Mouse (Mus musculus) intestine, embryonic 15.5 days (tissue): ENCODE results near the gene Msl2. TPM values are rescaled to one million over a fixed set of nuclear protein-coding genes. Genes with fewer than 3 reads are reported as not detected.

ENCODE experiments used
- ATAC-seq: fragments of 200-750 bp; cut with Nextera tagmentation; 2 replicates; pipeline ENCODE4 v1.8.0; 2017; ENCODE audit warnings: moderate TSS enrichment, moderate library complexity
- H3K27ac ChIP-seq: fragments of 300-500 bp; sonication (generic); 2 replicates; pipeline ENCODE4 v1.5.1; 2015; ENCODE audit warnings: mild to moderate bottlenecking, inconsistent platforms
- H3K27me3 ChIP-seq: fragments of 300-500 bp; sonication (generic); replicated peaks from 2 replicates; pipeline ENCODE4 v1.6.1; 2015; ENCODE audit warnings: inconsistent platforms
- H3K36me3 ChIP-seq: fragments of 300-500 bp; sonication (generic); 2 replicates; pipeline ENCODE4 v1.6.1; 2015; ENCODE audit warnings: inconsistent platforms
- H3K4me1 ChIP-seq: fragments of 300-500 bp; sonication (generic); replicated peaks from 2 replicates; pipeline ENCODE4 v1.6.1; 2015; ENCODE audit warnings: inconsistent platforms
- H3K4me2 ChIP-seq: fragments of 300-500 bp; sonication (generic); replicated peaks from 2 replicates; pipeline ENCODE4 v1.6.1; 2015; ENCODE audit warnings: mild to moderate bottlenecking, inconsistent platforms
- H3K4me3 ChIP-seq: fragments of 300-500 bp; sonication (generic); replicated peaks from 2 replicates; pipeline ENCODE4 v1.5.1; 2015; ENCODE audit warnings: inconsistent platforms
- H3K9ac ChIP-seq: fragments of 300-500 bp; sonication (generic); 2 replicates; pipeline ENCODE4 v1.6.1; 2015; ENCODE audit warnings: inconsistent platforms
- H3K9me3 ChIP-seq: fragments of 300-500 bp; sonication (generic); 2 replicates; pipeline ENCODE4 v1.6.1; 2016; ENCODE audit warnings: inconsistent platforms
- WGBS: fragments of 180-500 bp; shearing (Covaris S2); methylation state at CpG from one replicate; pipeline ENCODE4 v1.1.7; 2015; 5-methylcytosine and 5-hydroxymethylcytosine counted together
- polyA plus RNA-seq: library from polyadenylated mRNA; unstranded; fragments of >200 nt; fragmentation: Nextera tagmentation; extraction: Ambion mirVana; gene quantifications from 2 replicates; pipeline ENCODE4 v1.2.1, GENCODE M21; 2015

The Msl2 gene
- 4.7 and 5.1 TPM in 2 replicates for polyA plus RNA-seq

GRCm38 (mm10) chr9:101073987-101074331, at the start of gene Msl2:
Msl2 (plus strand) TSS chr9:101074101.
- Histone ChIP-seq H3K36me3 (no peaks in the 10 kb centered on the region), H3K9me3 (no peaks in the 10 kb centered on the region), H3K27ac (peak within 1 kb of the TSS; percentile 100), H3K27me3 (no peaks in the 10 kb centered on the region), H3K9ac (peak within 1 kb of the TSS; percentile 99), H3K4me3 (peak within 1 kb of the TSS; percentile 95), H3K4me2 (peak within 1 kb of the TSS; percentile 72), H3K4me1 (peaks cover 11% of the 10 kb centered on the region; the same call in 1 of the 2 replicates)
- ATAC-seq, result no peak
- WGBS, result under 1% methylated on average over 39 of the region's 43 CpGs

GRCm38 (mm10) chr9:101033761-101034447, 40.0 kb upstream of the Msl2 start:
- 1% methylated on average over 14 of the region's 14 CpGs for WGBS
- Histone ChIP-seq H3K4me1 (peaks cover 13% of the 10 kb centered on the region), H3K27me3 (no peaks in the 10 kb centered on the region), H3K4me3 (peak overlapping the region; percentile 61), H3K27ac (peak overlapping the region; percentile 99), H3K9me3 (no peaks in the 10 kb centered on the region), H3K4me2 (peak overlapping the region; percentile 58), H3K36me3 (no peaks in the 10 kb centered on the region), H3K9ac (peak overlapping the region; percentile 68)
- ATAC-seq, result peak; percentile 39

DNA sequence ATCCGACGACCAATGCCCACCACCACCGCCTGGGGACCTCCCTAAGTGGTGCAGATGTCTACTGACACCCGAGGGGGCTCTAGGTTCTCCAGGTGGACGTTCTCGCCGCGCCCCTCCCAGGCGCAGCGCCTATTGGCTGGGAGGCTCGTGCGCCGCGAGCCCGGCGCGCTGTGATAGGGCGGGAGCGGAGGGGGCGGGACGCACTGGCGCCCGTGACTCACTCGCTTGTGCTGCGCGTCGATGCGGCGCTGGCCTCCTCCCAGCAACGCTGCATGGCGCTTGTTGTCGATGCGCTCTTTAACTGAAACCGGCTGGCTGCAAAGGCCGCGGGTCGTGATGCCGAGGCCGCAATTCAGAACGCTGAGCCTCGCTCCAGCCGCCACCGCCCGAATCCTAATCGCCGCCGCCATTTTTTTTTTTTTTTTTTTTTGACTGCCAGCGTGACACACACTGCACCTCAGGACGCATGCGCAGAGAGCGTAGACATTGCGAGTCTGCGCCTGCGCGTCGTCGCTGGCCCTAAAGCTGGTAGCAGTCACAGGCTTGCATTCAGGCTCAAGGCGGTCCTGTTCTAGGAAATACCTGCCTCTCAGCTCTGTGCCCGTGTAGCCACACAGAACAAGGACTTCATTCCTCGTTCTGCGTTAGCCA, 39.3 kb upstream of the Msl2 start, which contains the start of gene Pccb:
Gene Pccb, minus strand, starts transcription at position 451 of the 651 bp plus-strand sequence.
- Histone ChIP-seq H3K36me3 (no peaks in the 10 kb centered on the region), H3K4me1 (peaks cover 13% of the 10 kb centered on the region), H3K27me3 (no peaks in the 10 kb centered on the region), H3K4me3 (peak within 1 kb of the TSS; percentile 61), H3K9me3 (no peaks in the 10 kb centered on the region), H3K27ac (peak within 1 kb of the TSS; percentile 99), H3K9ac (peak within 1 kb of the TSS; percentile 68), H3K4me2 (peak within 1 kb of the TSS; percentile 58)
- WGBS, result under 1% methylated on average over 61 of the region's 61 CpGs
- ATAC-seq, result peak; percentile 100

DNA sequence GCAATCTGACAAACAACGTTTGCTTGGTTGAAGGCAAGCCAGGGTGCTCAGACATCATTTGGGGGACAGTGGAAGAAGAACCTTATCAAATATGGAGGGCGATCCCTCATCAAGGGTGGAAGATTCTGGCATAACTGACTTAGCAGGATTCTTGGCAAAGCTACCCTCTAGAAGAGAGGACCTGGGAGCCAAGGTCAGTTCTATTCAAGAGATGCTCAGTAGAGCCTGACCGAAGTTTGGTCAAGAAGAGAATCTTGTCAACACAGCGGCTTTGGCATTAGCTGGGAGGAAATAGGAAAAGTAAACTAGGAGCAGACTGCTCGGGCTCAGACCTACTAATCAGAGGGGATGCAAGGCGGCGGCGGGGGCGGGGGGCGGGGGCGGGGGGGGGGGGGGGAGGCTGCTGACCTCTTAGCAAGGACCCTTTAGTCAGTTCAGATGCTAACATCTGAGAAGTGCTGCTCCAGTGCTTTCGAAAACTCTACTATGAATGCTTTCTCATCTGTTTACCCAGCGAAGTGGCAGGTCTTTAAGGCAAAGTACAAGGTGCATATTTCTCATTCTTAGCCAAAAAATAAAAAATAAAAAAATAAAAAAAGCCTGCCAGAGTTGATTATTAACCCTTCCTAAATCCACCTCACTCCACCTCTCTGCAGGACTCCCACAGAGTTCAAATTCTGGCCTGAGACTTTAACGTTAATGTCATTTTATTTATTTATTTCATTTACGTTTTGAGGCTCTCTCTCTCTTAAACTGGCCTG, 37.9 kb upstream of the Msl2 start:
- Histone ChIP-seq H3K36me3 (no peaks in the 10 kb centered on the region), H3K4me3 (no peak overlapping the region), H3K4me2 (no peak overlapping the region), H3K9me3 (no peaks in the 10 kb centered on the region), H3K4me1 (peaks cover 13% of the 10 kb centered on the region), H3K27me3 (no peaks in the 10 kb centered on the region), H3K9ac (no peak overlapping the region), H3K27ac (no peak overlapping the region)
- 77% methylated on average over 14 of the region's 15 CpGs for WGBS
- ATAC-seq, result no peak

- Histone ChIP-seq H3K27ac (no peak overlapping the region), H3K4me2 (no peak overlapping the region)
- 85% methylated on average over 2 of the region's 2 CpGs for WGBS
Measured at GRCm38 (mm10) chr9:101036876-101037275, 37.0 kb upstream of the Msl2 start.

GRCm38 (mm10) chr9:101037396-101037795, 36.5 kb upstream of the Msl2 start:
- Histone ChIP-seq H3K4me2 (peak overlapping the region; percentile 28), H3K9ac (no peak overlapping the region), H3K27ac (0 out of 2 replicates have a peak overlapping the region, but pooled peaks have one; percentile 22), H3K4me1 (peaks cover 13% of the 10 kb centered on the region), H3K9me3 (no peaks in the 10 kb centered on the region), H3K4me3 (no peak overlapping the region), H3K36me3 (no peaks in the 10 kb centered on the region), H3K27me3 (no peaks in the 10 kb centered on the region)
- 28% methylated on average over 7 of the region's 7 CpGs for WGBS
- ATAC-seq, result no peak

More at GRCm38 (mm10) chr9:101036876-101037275, 37.0 kb upstream of the Msl2 start:
- H3K9me3 ChIP-seq, result no peaks in the 10 kb centered on the region
- H3K36me3 ChIP-seq, result no peaks in the 10 kb centered on the region
- no peak overlapping the region for H3K4me3 ChIP-seq
- no peaks in the 10 kb centered on the region for H3K27me3 ChIP-seq
- ATAC-seq, result no peak
- H3K4me1 ChIP-seq, result peaks cover 13% of the 10 kb centered on the region
- H3K9ac ChIP-seq, result no peak overlapping the region

- 53% methylated on average over 5 of the region's 5 CpGs for WGBS
- Histone ChIP-seq H3K9ac (no peak overlapping the region), H3K9me3 (no peaks in the 10 kb centered on the region), H3K4me3 (no peak overlapping the region), H3K4me2 (no peak overlapping the region), H3K27me3 (no peaks in the 10 kb centered on the region), H3K4me1 (peaks cover 10% of the 10 kb centered on the region), H3K27ac (no peak overlapping the region), H3K36me3 (no peaks in the 10 kb centered on the region)
- no peak for ATAC-seq
Measured at GRCm38 (mm10) chr9:101038634-101039033, 35.3 kb upstream of the Msl2 start.

- Histone ChIP-seq H3K9me3 (no peaks in the 10 kb centered on the region), H3K4me3 (no peak overlapping the region), H3K9ac (no peak overlapping the region), H3K4me1 (peaks cover 13% of the 10 kb centered on the region; the same call in 1 of the 2 replicates), H3K36me3 (no peaks in the 10 kb centered on the region), H3K4me2 (no peak overlapping the region), H3K27me3 (no peaks in the 10 kb centered on the region), H3K27ac (no peak overlapping the region)
- 75% methylated on average over 5 of the region's 5 CpGs for WGBS
- ATAC-seq, result no peak
Measured at GRCm38 (mm10) chr9:101041508-101041907, 32.4 kb upstream of the Msl2 start.

DNA sequence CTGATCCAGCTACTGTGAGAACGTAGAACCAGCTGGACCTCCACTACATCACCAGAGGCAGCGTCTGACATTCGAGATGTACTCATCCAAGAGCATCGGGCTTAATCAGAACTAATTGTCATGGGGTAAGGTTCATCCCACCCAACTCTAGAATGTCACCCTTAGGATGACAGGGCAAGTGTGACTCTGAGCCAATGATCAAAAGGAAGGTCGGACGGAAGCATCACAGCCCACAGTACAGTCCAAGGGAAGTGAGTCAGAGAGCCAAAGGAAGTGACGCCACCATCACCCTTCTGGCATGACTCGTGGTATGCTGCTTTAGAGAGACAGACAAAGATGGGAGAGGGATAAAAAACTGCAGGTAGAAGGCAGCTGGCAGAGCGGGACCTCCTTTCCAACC, 31.7 kb upstream of the Msl2 start:
- no peak for ATAC-seq
- no peaks in the 10 kb centered on the region for H3K36me3 ChIP-seq
- peaks cover 12% of the 10 kb centered on the region; the same call in 1 of the 2 replicates for H3K4me1 ChIP-seq
- no peak overlapping the region for H3K4me3 ChIP-seq
- H3K27ac ChIP-seq, result no peak overlapping the region
- WGBS, result 80% methylated on average over 9 of the region's 9 CpGs
- no peak overlapping the region for H3K4me2 ChIP-seq
- H3K27me3 ChIP-seq, result no peaks in the 10 kb centered on the region
- no peaks in the 10 kb centered on the region for H3K9me3 ChIP-seq
- no peak overlapping the region for H3K9ac ChIP-seq

DNA sequence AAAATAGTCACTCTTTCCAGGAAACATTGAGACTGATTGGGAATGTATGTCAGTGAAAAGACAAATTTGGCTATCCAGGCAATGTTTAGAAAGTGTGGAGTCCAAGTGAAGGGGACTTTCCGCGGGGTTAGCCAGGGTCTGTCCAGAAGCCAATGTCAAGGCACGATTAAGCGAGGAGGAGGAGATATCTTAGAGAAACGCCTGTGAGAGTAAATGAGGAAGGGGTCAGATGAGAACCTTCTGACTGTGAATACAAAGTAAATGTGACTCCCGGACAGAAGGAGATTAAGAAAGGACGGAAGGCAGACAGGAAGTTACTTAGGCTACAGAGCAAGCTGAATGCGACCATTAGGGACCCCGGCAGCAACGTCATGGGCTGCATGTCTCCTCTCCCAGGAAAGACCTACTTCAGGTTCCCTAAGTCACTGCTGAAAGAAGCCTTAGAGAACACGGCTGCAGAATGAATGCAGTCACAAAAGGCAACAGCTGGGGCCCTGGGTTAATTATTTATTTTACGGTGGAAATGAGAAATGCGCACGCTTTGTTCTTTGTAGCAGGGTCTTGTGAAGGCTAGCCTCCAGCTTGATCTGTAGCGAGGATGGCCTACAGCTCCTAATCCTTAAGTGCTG, 28.1 kb upstream of the Msl2 start:
- no peaks in the 10 kb centered on the region for H3K9me3 ChIP-seq
- H3K4me3 ChIP-seq, result no peak overlapping the region
- H3K36me3 ChIP-seq, result no peaks in the 10 kb centered on the region
- no peaks in the 10 kb centered on the region for H3K27me3 ChIP-seq
- H3K27ac ChIP-seq, result peak overlapping the region; percentile 59
- peak; percentile 76 for ATAC-seq
- H3K4me1 ChIP-seq, result peaks cover 8% of the 10 kb centered on the region; the same call in 1 of the 2 replicates
- 31% methylated on average over 15 of the region's 15 CpGs for WGBS
- H3K9ac ChIP-seq, result peak overlapping the region; percentile 13; the same call in 1 of the 2 replicates
- peak overlapping the region; percentile 47 for H3K4me2 ChIP-seq

GRCm38 (mm10) chr9:101052007-101052406, 21.9 kb upstream of the Msl2 start:
- H3K27ac ChIP-seq, result no peak overlapping the region
- WGBS, result 72% methylated on average over 3 of the region's 3 CpGs
- ATAC-seq, result peak; percentile 43; the same call in 1 of the 2 replicates

More at GRCm38 (mm10) chr9:101052007-101052406, 21.9 kb upstream of the Msl2 start:
- Histone ChIP-seq H3K4me3 (no peak overlapping the region), H3K9me3 (no peaks in the 10 kb centered on the region), H3K36me3 (no peaks in the 10 kb centered on the region), H3K27me3 (no peaks in the 10 kb centered on the region), H3K4me1 (0 out of 2 replicates have a peak, but pooled peaks cover under 1% of the 10 kb centered on the region), H3K4me2 (no peak overlapping the region), H3K9ac (no peak overlapping the region)
